Mouse (Mus musculus) heart, postnatal 14 days (tissue): ENCODE measurements around the gene Bri3. TPM values are rescaled to one million over a fixed set of nuclear protein-coding genes. Genes with fewer than 3 reads are reported as not detected.

Experiments used
- DNase-seq, 2 experiments: peaks; one replicate each; pipeline ENCODE4 v3.0.0; 2021 to 2022
- intact Hi-C: fragments of 180-260 bp; cut with DNase I; formaldehyde crosslinking; loops from one replicate; pipeline ENCODE4 v1.15.1; 2025
- total RNA-seq, 2 experiments: library from RNA; stranded (reverse); gene quantifications; 2 replicates each; pipeline ENCODE4 v1.2.3; 2021

Gene Bri3
- total RNA-seq, 2 experiments from 2014 or later = 125 to 128 TPM

DNA sequence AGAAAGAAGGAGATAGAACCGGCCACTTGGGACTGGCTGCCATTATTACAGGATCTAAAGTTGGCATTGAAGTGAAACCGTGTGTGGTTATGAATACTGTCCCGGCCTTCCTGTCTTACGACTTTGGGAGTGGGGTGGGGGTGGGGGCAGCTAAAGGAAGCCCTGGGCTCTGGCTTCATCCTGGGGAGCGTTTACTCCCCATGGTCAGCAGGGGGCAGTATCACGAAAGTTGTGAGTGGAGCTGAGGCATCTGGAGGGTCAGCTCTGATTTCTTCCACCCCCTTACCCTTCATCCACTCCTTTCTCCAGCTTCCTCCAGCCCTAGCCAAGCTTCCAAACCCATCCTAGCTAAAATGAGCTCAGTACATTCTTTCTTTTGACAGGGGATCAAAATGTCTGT, 222.8 kb downstream of the Bri3 start:
- DNase-seq = peak in 1 of 2 experiments; percentile 6
- intact Hi-C loops = loop anchor here (5.0 kb wide), 1 partner anchor 260 kb away; no protein-coding TSS in a partner anchor

- no peak for DNase-seq
- intact Hi-C loops = no loop called here
Observed at GRCm38 (mm10) chr5:144473056-144473455, 228.8 kb downstream of the Bri3 start.

- DNase-seq = no peak
- intact Hi-C loops = no loop called here
Observed at GRCm38 (mm10) chr5:144479677-144480171, 235.5 kb downstream of the Bri3 start.

GRCm38 (mm10) chr5:144483659-144484375, 239.6 kb downstream of the Bri3 start:
- intact Hi-C loops = no loop called here
- no peak for DNase-seq

GRCm38 (mm10) chr5:144491308-144491707, 247.1 kb downstream of the Bri3 start:
- DNase-seq = peak; percentile 11 to 37

More at GRCm38 (mm10) chr5:144491308-144491707, 247.1 kb downstream of the Bri3 start:
- intact Hi-C loops = no loop called here

Other genes starting within 250 kb of the Bri3 start
- gene Ccz1, start 229.6 kb upstream of the Bri3 start, total RNA-seq = 10 to 100 TPM; 28.8 to 29.6 TPM
- not detected for gene Ocm, start 217.8 kb upstream of the Bri3 start, total RNA-seq
- gene Lmtk2, start 144.0 kb upstream of the Bri3 start, total RNA-seq = 10 to 100 TPM; 21.9 to 22.6 TPM
- not detected for gene Bhlha15, start 54.2 kb upstream of the Bri3 start, total RNA-seq
- 10 to 100 TPM; 29.5 to 34.7 TPM for gene Tecpr1, start 20.8 kb upstream of the Bri3 start, total RNA-seq
- 1 to 10 TPM; 5.7 to 5.9 TPM for gene Baiap2l1, start 113.7 kb downstream of the Bri3 start, total RNA-seq